In genomic region chr2:143795858-143796257, GRCm38 (mm10) we compare ENCODE assay signal across 13 mouse cellular contexts.
"Had no signal": no experiment of that assay in that cellular context is flagged by ENCODE, and none has a peak within 500 bp of the region (broad histone marks: within the 10 kb centered on the region; RNA-seq: fewer than 3 reads in every experiment).

No protein-coding gene starts in this region.

- H3K4me3 ChIP-seq: limb, embryonic 13.5 days; midbrain, embryonic 12.5 days; myocyte; neural tube, embryonic 15.5 days had no signal

- H3K27me3 ChIP-seq: limb, embryonic 13.5 days; midbrain, embryonic 12.5 days; neural tube, embryonic 15.5 days had no signal

- DNase-seq: kidney, adult 8-10 months; kidney, postnatal 25 days; left cerebral cortex, postnatal 4 days; lung, adult 18-20 months; thymus, adult 18-20 months; thymus, postnatal 14 days had no signal

- H3K27ac ChIP-seq: limb, embryonic 13.5 days; liver, embryonic 14.5 days; midbrain, embryonic 12.5 days; neural tube, embryonic 15.5 days; stomach, postnatal 0 days had no signal

- ATAC-seq: intestine, postnatal 0 days had no signal

- H3K4me1 ChIP-seq: limb, embryonic 13.5 days; midbrain, embryonic 12.5 days; neural tube, embryonic 15.5 days had no signal
